Mouse (Mus musculus): Measurements from ENCODE around the gene Lhpp.

- TF ChIP-seq POLR2A (IDR thresholded peaks at IDR 0.05; ENCODE audit: low read depth, low read length) (no peak), CTCF (conservative IDR thresholded peaks at IDR 0.05; ENCODE audit: insufficient read depth, insufficient read length, low read depth, low read length) (no peak)
Measured at GRCm38 (mm10) chr7:132681296-132681695, 70.9 kb downstream of the Lhpp start.
